Mouse (Mus musculus) liver, postnatal 0 days (tissue): ENCODE measurements around the gene Mapkap1. TPM values are rescaled to one million over a fixed set of nuclear protein-coding genes. Genes with fewer than 3 reads are reported as not detected.

Source experiments
- ATAC-seq: fragments of 200-750 bp; cut with Nextera tagmentation; 2 replicates; pipeline ENCODE4 v1.8.0; 2017; ENCODE audit warnings: mild to moderate bottlenecking, moderate library complexity
- DNase-seq: peaks from one replicate; pipeline ENCODE4 v3.0.0-alpha.2; 2016
- H3K27ac ChIP-seq: fragments of 300-500 bp; sonication (generic); 2 replicates; pipeline ENCODE4 v1.5.1; 2014; ENCODE audit warnings: antibody characterized with exemption, moderate library complexity, mild to moderate bottlenecking, low read depth
- H3K27me3 ChIP-seq: fragments of 300-500 bp; sonication (generic); 2 replicates; pipeline ENCODE4 v1.6.1; 2014; ENCODE audit warnings: low read length, control low read depth, mixed read lengths; ENCODE audit not compliant: insufficient read depth
- H3K36me3 ChIP-seq: fragments of 300-500 bp; sonication (generic); replicated peaks from 2 replicates; pipeline ENCODE4 v1.6.1; 2014; ENCODE audit warnings: mild to moderate bottlenecking, control low read depth, low read length, moderate library complexity, mixed read lengths; ENCODE audit not compliant: insufficient read depth
- H3K4me1 ChIP-seq: fragments of 300-500 bp; sonication (generic); 2 replicates; pipeline ENCODE4 v1.6.1; 2014; ENCODE audit warnings: antibody characterized with exemption, mild to moderate bottlenecking, control low read depth; ENCODE audit not compliant: insufficient read depth
- H3K4me2 ChIP-seq: fragments of 300-500 bp; sonication (generic); 2 replicates; pipeline ENCODE4 v1.6.1; 2014; ENCODE audit warnings: low read depth, mild to moderate bottlenecking, low read length, moderate library complexity, mixed read lengths
- H3K4me3 ChIP-seq: fragments of 300-500 bp; sonication (generic); 2 replicates; pipeline ENCODE4 v1.5.1; 2014; ENCODE audit warnings: low read depth, low read length
- H3K9ac ChIP-seq: fragments of 300-500 bp; sonication (generic); replicated peaks from 2 replicates; pipeline ENCODE4 v1.6.1; 2014; ENCODE audit warnings: mild to moderate bottlenecking, moderate library complexity
- H3K9me3 ChIP-seq: fragments of 300-500 bp; sonication (generic); 2 replicates; pipeline ENCODE4 v1.6.1; 2016; ENCODE audit warnings: mild to moderate bottlenecking, control low read depth, low read length, mixed read lengths
- CTCF ChIP-seq: sonication (generic); IDR thresholded peaks from 2 replicates; pipeline ENCODE4 v1.5.1; 2016; ENCODE audit warnings: antibody characterized with exemption, low read depth
- EP300 ChIP-seq: IDR thresholded peaks from 2 replicates; pipeline ENCODE4 v1.6.1; 2016; ENCODE audit warnings: antibody characterized with exemption, low read depth, mild to moderate bottlenecking
- WGBS: fragments of 180-500 bp; shearing (Covaris S2); extraction: QIAGEN DNeasy Blood & Tissue Kit; methylation state at CpG from one replicate; pipeline ENCODE4 v1.1.7; 2014; ENCODE audit not compliant: insufficient replicate concordance; 5-methylcytosine and 5-hydroxymethylcytosine counted together
- polyA plus RNA-seq: library from polyadenylated mRNA; unstranded; fragments of >200 nt; fragmentation: Nextera tagmentation; extraction: Ambion mirVana; gene quantifications from 2 replicates; pipeline ENCODE4 v1.2.1, GENCODE M21; 2015

Mapkap1 gene
- polyA plus RNA-seq, 1 experiment from 2014 or later = 31.3 TPM

- no peak for DNase-seq
- 46% methylated on average over 8 of the region's 8 CpGs for WGBS
- peaks cover 5% of the 10 kb centered on the region; the same call in 1 of the 2 replicates for H3K4me1 ChIP-seq
- TF ChIP-seq CTCF = no peak
- no peak for TF ChIP-seq EP300
- no peaks in the 10 kb centered on the region for H3K9me3 ChIP-seq
- H3K4me2 ChIP-seq = no peak overlapping the region
- ATAC-seq = no peak
- H3K4me3 ChIP-seq = no peak overlapping the region
- H3K27ac ChIP-seq = no peak overlapping the region
- no peaks in the 10 kb centered on the region for H3K27me3 ChIP-seq
- no peak overlapping the region for H3K9ac ChIP-seq
- H3K36me3 ChIP-seq = 0 out of 2 replicates have a peak, but pooled peaks cover 2% of the 10 kb centered on the region
These were observed 262.7 kb downstream of the Mapkap1 start for GRCm38 (mm10) chr2:34669203-34669746.

DNA sequence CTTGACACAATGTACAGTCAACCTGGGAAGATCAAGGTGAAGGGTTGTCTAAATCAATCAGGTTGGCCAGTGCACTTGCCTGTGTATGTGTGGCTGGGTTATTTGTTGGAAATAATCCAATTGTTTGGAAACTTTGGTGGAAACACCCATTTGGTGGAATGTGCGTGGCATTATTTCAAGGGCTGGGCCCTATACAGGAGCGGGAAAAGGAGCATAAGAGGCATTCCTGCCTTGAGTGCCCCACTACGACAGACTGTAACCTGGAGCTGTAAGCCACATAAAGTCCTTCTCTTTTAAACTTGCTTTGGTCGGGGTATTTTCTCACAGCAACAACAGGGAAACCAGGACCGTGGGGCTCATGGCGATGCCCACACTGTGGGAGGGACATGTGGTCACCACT, 263.9 kb downstream of the Mapkap1 start:
- ATAC-seq (no peak), DNase-seq (no peak)
- H3K27ac ChIP-seq = no peak overlapping the region
- TF ChIP-seq CTCF (no peak), EP300 (no peak)
- 67% methylated on average over 6 of the region's 6 CpGs for whole genome bisulfite sequencing
- no peak overlapping the region for H3K4me2 ChIP-seq
- no peaks in the 10 kb centered on the region for H3K27me3 ChIP-seq
- no peak overlapping the region for H3K4me3 ChIP-seq
- H3K9me3 ChIP-seq = no peaks in the 10 kb centered on the region
- H3K9ac ChIP-seq = no peak overlapping the region
- H3K4me1 ChIP-seq = peaks cover 5% of the 10 kb centered on the region; the same call in 1 of the 2 replicates
- peaks cover 10% of the 10 kb centered on the region for H3K36me3 ChIP-seq

GRCm38 (mm10) chr2:34671385-34672026, 264.9 kb downstream of the Mapkap1 start:
- Histone ChIP-seq H3K4me2 (peak overlapping the region; percentile 78), H3K9me3 (no peaks in the 10 kb centered on the region), H3K4me3 (peak overlapping the region; percentile 51), H3K4me1 (peaks cover 5% of the 10 kb centered on the region; the same call in 1 of the 2 replicates), H3K36me3 (peaks cover 21% of the 10 kb centered on the region), H3K27ac (no peak overlapping the region), H3K27me3 (no peaks in the 10 kb centered on the region), H3K9ac (peak overlapping the region; percentile 34)
- peak; percentile 56 for ATAC-seq
- peak; percentile 64 for DNase-seq
- peak; percentile 69 for TF ChIP-seq CTCF
- TF ChIP-seq EP300 = no peak
- 26% methylated on average over 31 of the region's 31 CpGs for WGBS

DNA sequence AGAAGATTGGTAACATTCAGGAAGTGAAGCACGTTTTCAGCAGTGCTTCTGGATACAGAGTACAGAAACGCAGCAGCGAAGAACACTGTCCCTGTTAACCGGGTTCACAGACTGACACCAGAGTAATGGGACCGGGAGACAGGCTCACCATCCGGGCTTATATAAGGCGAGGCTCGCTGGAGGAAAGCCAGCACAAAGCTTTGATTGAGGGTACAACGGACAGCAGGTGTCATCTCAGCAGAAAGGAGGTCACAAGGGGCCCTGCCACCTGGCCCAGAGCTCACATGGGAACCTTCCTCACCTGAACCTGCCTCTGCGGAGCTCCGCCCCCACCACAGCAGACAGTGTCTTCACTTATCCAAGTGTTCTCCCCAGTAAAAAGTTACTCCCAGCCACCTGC, 267.3 kb downstream of the Mapkap1 start:
- Histone ChIP-seq H3K27ac (no peak overlapping the region), H3K9me3 (no peaks in the 10 kb centered on the region), H3K27me3 (no peaks in the 10 kb centered on the region), H3K36me3 (peaks cover 44% of the 10 kb centered on the region), H3K4me2 (no peak overlapping the region), H3K4me3 (no peak overlapping the region), H3K9ac (no peak overlapping the region), H3K4me1 (peaks cover 5% of the 10 kb centered on the region; the same call in 1 of the 2 replicates)
- 84% methylated on average over 11 of the region's 11 CpGs for WGBS
- ATAC-seq (no peak), DNase-seq (no peak)
- TF ChIP-seq CTCF (no peak), EP300 (no peak)

Other genes starting within 250 kb of the Mapkap1 start
- gene Pbx3, start 33.6 kb upstream of the Mapkap1 start, polyA plus RNA-seq = 2.8 and 3.1 TPM in 2 replicates